Mouse (Mus musculus): ENCODE measurements around the gene Atf7. TPM values are rescaled to one million over a fixed set of nuclear protein-coding genes. Genes with fewer than 3 reads are reported as not detected.
A peak's percentile ranks its signal among the peaks of the same experiment; 100 is the strongest.

The Atf7 gene
- total RNA-seq, 2 experiments from 2014 or later: 65.5 to 66.3 TPM

- DNase-seq: no peak
Observed at GRCm38 (mm10) chr15:102547478-102547877, 77.8 kb downstream of the Atf7 start.

GRCm38 (mm10) chr15:102546677-102547427 lies 78.4 kb downstream of the Atf7 start:
- peak; percentile 58 to 75 for DNase-seq

DNA sequence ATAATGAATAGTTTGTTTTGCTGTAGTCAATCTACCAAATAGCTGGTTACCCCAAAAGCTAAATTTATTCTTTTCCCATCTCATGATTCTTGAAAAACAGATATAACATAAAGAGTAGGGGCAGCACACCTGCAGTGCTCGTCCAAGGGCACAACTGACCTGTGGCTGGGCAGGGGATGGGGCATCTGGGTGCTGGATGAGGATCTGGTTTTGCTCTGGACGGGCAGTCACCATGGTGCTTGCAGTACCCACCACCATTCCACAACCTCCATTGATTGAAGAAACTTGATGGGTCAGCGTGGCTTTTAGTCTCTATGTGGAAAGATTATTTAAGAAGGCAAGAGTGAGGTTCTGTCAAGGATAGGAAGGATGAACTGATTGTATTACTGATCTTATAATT lies 79.0 kb downstream of the Atf7 start:
- no peak for DNase-seq

DNA sequence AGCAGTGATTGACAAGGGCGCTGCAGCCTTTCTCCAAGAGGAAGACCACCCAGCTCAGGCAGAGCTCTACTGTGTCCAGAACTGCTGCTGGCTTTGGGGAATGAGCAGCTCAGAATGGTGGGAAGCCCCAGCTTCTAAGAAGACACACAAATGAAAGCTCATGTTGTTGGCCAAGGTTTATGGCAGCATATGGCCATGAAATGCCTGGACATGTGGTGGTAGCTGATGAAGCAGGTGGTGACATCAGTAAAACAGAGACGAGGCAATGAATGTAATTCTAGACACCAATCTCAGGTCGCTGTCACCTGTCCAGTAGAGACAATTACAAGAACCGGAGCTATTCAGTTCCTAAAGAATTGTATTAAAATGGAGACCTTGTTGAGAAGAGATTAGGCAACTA lies 80.5 kb downstream of the Atf7 start:
- no peak for DNase-seq

DNA sequence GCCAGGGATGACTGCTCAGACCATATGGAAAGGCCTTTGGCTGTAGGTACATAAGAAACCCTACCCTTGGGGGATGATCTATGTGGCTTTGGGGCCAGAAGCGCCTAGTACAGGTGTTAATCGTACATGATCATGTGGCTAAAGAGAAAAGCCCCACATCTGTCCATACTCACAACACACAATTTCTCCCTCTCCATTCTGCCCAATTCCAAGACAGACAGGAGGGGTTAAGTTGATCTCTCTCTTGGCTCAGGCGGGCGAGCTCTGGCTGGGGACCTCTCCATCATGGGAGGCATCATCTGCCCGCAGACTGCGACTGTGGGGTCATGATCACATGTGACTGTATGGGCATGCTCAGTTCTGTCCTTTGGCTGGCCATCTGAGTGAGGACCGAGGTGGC lies 91.3 kb downstream of the Atf7 start:
- DNase-seq: no peak

GRCm38 (mm10) chr15:102532106-102532900 lies 93.0 kb downstream of the Atf7 start:
- no peak for DNase-seq

- no peak for DNase-seq
Observed at GRCm38 (mm10) chr15:102531586-102531985, 93.7 kb downstream of the Atf7 start.

GRCm38 (mm10) chr15:102530566-102530965 lies 94.7 kb downstream of the Atf7 start:
- DNase-seq: no peak

- DNase-seq: no peak
Observed at GRCm38 (mm10) chr15:102528396-102528795, 96.9 kb downstream of the Atf7 start.

DNA sequence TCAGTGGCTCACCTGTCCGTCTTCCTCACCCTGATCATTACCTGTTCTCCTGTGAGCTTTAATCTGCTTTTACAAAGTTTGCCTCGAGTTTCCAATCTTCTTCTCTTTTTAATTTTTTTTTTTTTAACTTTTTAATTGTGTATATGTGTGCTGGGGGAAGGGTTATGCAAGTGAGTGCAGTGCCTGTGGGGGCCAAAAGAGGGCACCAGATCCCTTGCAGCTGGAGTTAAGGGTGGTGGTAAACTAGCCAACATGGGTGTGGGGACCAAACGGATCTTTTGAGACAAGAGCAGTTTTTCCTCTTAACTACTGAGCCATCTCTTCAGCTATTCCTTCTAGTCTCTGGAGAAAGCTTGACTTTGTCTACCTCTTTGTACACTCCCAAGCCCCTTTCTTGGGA lies 97.3 kb downstream of the Atf7 start:
- no peak for DNase-seq

DNA sequence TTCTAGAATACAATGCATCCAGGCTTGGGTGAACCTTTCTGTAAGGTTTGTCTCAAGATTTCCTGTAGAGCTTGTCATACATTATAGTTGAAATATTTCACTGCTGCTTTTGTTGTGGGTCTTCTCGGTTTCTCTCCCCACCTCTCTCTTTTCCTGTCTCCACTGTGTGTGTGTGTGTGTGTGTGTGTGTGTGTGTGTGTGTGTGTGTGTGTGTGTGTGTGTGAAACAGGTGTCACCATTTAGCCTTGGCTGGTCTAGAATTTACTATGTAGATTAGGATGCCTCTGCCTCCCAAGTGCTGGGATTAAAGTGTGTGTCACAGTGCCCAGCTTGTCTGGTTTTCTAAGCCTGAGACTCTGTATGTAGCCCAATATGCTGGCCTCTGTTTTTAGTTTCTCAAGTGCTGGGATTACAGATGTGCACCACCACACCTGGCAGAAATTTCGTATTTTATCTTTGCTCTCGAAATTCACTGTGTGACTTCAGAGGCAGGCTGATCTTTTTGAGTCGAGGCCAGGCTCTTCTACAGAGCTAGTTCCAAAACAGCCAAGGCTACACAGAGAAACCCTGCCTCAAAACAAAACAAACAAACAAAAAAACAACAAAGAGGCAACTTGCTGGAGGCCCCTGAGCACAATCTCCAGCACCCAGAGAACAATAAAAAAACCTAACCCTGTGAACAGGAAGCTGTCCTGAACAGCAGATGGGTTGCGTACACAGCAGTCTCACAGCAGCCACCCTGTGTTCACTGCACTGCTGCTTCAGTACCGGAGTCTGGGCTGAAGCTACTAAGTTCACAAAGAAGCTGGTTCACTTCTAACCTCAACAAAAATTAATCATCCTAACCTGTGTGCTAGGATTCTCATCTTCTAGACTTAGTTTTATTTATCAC lies 98.9 kb downstream of the Atf7 start:
- no peak for DNase-seq

DNA sequence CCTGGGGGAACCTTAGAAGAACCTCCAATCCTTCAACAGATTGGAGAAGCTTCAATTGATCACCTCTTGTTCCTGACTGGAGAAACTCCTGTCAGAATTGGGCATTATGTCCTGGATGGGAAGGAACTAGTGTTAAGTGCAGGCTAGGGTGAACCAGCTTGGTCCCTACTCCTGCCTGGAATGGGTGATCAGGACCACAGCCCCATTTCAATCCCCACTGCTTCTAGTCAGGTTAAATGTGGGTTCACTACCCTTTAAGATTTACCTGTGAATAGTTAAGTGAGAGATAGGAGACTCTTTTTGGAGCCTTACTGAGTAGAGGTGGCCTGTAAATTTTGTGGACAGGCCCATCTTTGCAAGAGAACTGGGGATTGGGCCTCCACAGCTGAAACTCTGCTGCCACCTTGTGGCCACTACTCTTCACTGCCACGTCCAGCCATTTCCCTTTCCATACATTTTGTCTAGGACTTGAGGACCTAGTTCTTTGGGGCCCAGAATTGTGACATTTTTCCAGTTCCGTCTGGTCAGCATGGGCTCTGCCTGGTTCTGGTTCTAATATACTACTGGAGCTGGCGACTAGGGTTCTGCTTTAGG lies 100.3 kb downstream of the Atf7 start, which contains the start of gene Npff:
Gene Npff (minus strand): TSS at position 51 of the 594 bp plus-strand sequence.
- DNase-seq: peak; percentile 76 to 84

DNA sequence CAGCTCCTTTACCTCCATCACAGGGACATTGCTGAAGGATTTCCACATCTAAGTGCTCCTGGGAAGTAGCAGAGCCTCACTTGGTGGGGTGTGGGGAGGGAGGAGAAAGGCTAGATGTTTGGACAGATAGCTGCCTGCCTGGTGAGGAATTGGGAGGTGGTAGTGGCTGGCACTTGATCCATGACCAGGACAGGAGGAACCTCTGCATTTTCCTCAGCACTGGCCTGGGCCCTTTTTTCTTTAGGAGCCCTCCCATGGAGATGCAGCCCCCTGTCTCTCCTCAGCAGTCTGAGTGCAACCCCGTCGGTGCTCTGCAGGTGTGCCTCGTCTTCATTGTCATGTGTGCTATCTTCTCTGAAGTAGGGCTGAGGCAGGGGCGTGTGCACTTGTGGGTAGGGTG lies 103.8 kb downstream of the Atf7 start:
- no peak for DNase-seq

DNA sequence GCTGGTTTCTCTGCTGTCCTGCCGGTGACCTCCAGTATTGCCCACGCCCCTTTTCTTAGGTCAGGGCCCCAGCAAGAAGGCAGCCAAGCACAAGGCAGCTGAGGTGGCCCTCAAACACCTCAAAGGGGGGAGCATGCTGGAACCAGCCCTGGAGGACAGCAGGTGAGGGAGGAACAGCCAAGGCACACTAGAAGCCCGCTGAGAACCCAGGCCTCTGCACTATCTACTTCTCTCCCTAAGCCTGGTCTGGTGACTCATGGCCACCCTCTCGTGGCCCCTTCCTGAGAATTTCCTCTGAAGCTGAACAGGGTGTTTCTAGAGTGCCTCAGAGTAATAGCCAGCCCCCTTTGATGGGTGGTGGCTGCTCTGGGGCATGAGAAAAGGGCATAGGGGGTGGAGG lies 104.8 kb downstream of the Atf7 start:
- DNase-seq: no peak

DNA sequence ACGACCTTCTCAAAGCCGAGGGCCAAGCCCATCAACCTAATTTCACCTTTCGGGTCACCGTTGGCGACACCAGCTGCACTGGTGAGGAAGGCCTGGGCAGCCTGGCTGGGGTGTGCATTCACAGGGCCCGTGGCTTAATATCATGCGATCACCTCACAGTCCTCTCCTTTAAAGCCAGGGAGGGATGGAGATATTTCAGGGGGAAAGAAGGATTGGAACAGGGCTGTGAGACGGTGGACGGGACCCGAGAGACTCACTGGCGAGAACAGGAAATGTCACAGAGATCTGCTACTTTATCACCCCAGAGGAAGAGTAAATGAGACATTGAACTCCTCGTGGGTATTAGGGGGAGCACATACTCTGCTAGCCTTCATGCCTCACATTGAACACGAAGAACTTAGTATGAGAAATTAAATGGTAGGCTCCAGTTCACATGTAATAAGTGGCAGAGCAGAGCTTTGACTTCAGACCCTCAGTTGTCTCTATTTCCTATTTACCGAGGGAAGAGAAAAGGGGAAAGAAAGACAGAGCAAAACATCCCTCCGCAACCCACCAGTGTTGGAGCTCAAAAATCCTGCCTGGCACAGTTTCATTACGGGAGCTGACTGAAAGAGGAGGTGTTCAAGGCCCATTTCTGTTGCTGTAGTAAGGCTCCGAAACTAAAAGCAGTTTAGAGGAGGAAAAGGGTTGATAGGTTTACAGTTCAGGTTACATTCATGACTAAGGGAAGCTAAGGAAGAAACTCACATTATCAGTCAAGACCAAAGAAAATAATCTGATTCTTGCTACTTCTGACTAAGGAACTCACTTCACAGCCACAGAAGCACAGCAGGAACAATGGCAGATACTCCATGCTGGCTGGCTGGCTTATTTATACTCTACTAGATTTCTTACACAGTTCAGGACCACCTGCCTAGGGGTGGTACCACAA lies 105.8 kb downstream of the Atf7 start:
- no peak for DNase-seq

GRCm38 (mm10) chr15:102518859-102519201 lies 106.4 kb downstream of the Atf7 start:
- DNase-seq: no peak

DNA sequence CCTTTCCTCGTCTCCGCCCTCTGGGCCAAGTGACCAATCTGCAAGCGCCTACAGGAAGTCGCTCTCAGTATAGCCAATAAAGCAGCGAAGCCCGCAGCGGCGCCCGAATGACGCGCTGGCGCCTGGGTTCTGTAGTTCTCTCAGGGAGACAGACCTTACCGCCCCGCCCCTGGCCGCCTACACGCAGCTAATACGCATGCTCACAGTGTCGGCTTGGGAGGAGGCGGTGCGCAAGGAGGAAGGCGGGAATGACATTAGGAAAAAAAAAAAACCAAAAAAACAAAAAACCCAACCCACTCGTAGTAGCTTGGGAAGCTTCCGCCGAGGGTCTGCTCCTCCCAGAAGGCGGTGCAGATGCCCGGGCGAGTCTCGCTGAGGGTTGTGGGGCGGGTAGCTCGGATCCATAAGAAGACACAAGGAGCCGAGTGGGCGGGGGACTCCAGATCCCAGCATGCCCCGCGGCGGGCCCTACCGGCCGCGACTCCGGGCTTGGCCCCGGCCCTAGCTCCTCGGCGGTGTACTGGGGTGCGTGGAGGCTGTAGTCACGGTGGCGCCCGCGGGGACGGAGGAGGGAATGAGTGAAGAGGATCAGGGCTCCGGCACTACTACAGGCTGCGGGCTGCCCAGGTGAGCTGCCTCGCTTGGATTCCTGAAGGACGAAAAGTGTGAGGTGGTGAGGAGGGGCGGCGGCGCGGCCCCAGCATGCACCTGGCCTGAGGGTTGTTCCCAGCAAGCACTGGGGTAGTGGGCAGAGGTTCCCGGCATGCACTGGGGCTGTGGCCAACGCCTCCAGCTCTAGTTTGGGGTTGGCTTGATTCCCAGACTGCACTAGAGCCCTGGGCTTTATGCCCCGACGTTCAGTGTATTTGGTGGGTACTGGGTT lies 107.0 kb downstream of the Atf7 start, which contains the start of gene Tarbp2:
Gene Tarbp2 (plus strand): TSS at position 217 of the 883 bp plus-strand sequence.
- DNase-seq: peak; percentile 99 to 100

- DNase-seq: no peak
Observed at GRCm38 (mm10) chr15:102517631-102517975, 107.7 kb downstream of the Atf7 start.

DNA sequence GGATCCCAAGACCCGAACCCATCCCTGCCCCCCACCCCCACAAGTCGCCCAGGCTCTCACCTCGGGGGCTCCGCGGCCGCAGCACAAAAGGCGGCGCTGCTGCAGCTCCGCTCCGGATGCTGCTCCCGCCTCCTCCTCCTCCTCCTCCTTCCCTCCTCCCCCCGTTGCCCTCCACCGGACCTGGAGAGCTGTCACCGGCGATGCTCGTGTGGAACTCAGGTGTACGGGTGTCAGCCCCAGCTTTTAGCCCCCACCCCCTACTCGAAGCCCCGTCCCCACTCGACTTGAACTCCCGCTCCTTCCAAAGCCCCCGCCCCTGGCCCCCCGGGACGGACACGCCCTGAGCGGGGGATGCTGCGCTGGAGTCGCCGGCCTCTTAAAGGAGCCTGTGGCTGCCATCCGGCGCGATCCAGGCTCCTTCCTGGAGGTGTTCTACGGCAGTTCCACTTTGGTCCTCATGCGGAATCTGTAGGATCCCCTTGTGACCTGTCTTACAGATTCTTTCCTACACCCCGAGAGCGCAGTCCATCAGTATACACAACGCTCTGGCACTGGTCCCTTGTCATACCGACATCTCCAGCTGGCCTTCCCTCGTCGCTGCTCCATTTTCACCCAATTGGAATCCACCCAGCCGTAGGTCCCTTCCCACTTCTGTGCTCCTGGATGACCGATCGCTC lies 108.4 kb downstream of the Atf7 start, which contains the start of gene Map3k12:
Gene Map3k12 (minus strand): TSS at position 337 of the 677 bp plus-strand sequence.
- DNase-seq: peak; percentile 80 to 87
